Mouse (Mus musculus) monocyte, adult 59 days (primary cell): ENCODE results near the gene Paqr3. TPM values are rescaled to one million over a fixed set of nuclear protein-coding genes. Genes with fewer than 3 reads are reported as not detected.

ENCODE experiments used
- total RNA-seq, 2 experiments: library from RNA; stranded (reverse); gene quantifications; one replicate each; pipeline ENCODE4 v1.2.4; 2023

Paqr3 gene
- 10 to 100 TPM; 13.0 to 15.3 TPM for total RNA-seq

GRCm38 (mm10) chr5:97111207-97111910 is at the start of gene Paqr3:
Paqr3 (minus strand) TSS chr5:97111596.

Other genes starting within 250 kb of the Paqr3 start
- gene Bmp2k, start 113.9 kb downstream of the Paqr3 start, total RNA-seq = 10 to 100 TPM; 37.9 to 40.2 TPM